Mouse (Mus musculus) right cerebral cortex, postnatal 10 days (tissue): ENCODE measurements around the gene Vipr2.

Experiments used
- DNase-seq, 2 experiments: peaks; one replicate each; pipeline ENCODE4 v3.0.0; 2021; ENCODE audit warnings: low spot score in 2 of 2

Vipr2 gene

GRCm38 (mm10) chr12:116077074-116077854, at the start of gene Vipr2:
TSS of gene Vipr2 (plus strand) at chr12:116077726.
- peak in 1 of 2 experiments; percentile 52 for DNase-seq

- no peak for DNase-seq
Observed at GRCm38 (mm10) chr12:116028095-116028494, 49.4 kb upstream of the Vipr2 start.

- DNase-seq: no peak
Observed at GRCm38 (mm10) chr12:116035346-116035745, 42.2 kb upstream of the Vipr2 start.

GRCm38 (mm10) chr12:116044785-116045184, 32.7 kb upstream of the Vipr2 start:
- no peak for DNase-seq

- peak; percentile 99 to 100 for DNase-seq
Observed at GRCm38 (mm10) chr12:116047440-116048377, 29.8 kb upstream of the Vipr2 start, which contains the start of gene Zfp386. TSS of gene Zfp386 (plus strand) at chr12:116047724.

- peak in 1 of 2 experiments; percentile 32 for DNase-seq
Observed at GRCm38 (mm10) chr12:116048766-116049165, 28.8 kb upstream of the Vipr2 start.

GRCm38 (mm10) chr12:116049236-116049635, 28.3 kb upstream of the Vipr2 start:
- no peak for DNase-seq

- DNase-seq: no peak
Observed at GRCm38 (mm10) chr12:116049701-116050100, 27.8 kb upstream of the Vipr2 start.

GRCm38 (mm10) chr12:116054342-116054741, 23.2 kb upstream of the Vipr2 start:
- DNase-seq: no peak

GRCm38 (mm10) chr12:116056112-116056511, 21.4 kb upstream of the Vipr2 start:
- DNase-seq: no peak

- peak in 1 of 2 experiments; percentile 24 for DNase-seq
Observed at GRCm38 (mm10) chr12:116061561-116062193, 15.8 kb upstream of the Vipr2 start.

- DNase-seq: peak in 1 of 2 experiments; percentile 27
Observed at GRCm38 (mm10) chr12:116062194-116062583, 15.3 kb upstream of the Vipr2 start.

GRCm38 (mm10) chr12:116063020-116063419, 14.5 kb upstream of the Vipr2 start:
- DNase-seq: peak in 1 of 2 experiments; percentile 15

GRCm38 (mm10) chr12:116071023-116071422, 6.5 kb upstream of the Vipr2 start:
- peak; percentile 52 to 62 for DNase-seq

GRCm38 (mm10) chr12:116077855-116078366, 385 bp downstream of the Vipr2 start:
- no peak for DNase-seq

- no peak for DNase-seq
Observed at GRCm38 (mm10) chr12:116083125-116083524, 5.6 kb downstream of the Vipr2 start.

GRCm38 (mm10) chr12:116084294-116084693, 6.8 kb downstream of the Vipr2 start:
- no peak for DNase-seq

- no peak for DNase-seq
Observed at GRCm38 (mm10) chr12:116086951-116087600, 9.6 kb downstream of the Vipr2 start.

- DNase-seq: no peak
Observed at GRCm38 (mm10) chr12:116089836-116090235, 12.3 kb downstream of the Vipr2 start.

GRCm38 (mm10) chr12:116094765-116095555, 17.4 kb downstream of the Vipr2 start:
- no peak for DNase-seq
